Mouse (Mus musculus) forebrain, embryonic 11.5 days (tissue): ENCODE results near the gene Slc5a11. TPM values are rescaled to one million over a fixed set of nuclear protein-coding genes. Genes with fewer than 3 reads are reported as not detected.

ENCODE experiments used
- ATAC-seq: fragments of 200-750 bp; cut with Nextera tagmentation; replicated peaks from 2 replicates; pipeline ENCODE4 v1.8.0; 2017; ENCODE audit warnings: moderate TSS enrichment; ENCODE audit not compliant: low FRiP score
- DNase-seq: peaks from one replicate; pipeline ENCODE4 v3.0.0-alpha.2; 2017; ENCODE audit warnings: low spot score
- H3K27ac ChIP-seq: fragments of 300-500 bp; sonication (generic); 2 replicates; pipeline ENCODE4 v1.5.1; 2014; ENCODE audit warnings: low read depth, low read length
- H3K27me3 ChIP-seq: fragments of 300-500 bp; sonication (generic); 2 replicates; pipeline ENCODE4 v1.6.1; 2014; ENCODE audit warnings: mild to moderate bottlenecking, low read length, mixed read lengths; ENCODE audit not compliant: control insufficient read depth, insufficient read depth
- H3K36me3 ChIP-seq: fragments of 300-500 bp; sonication (generic); 2 replicates; pipeline ENCODE4 v1.6.1; 2014; ENCODE audit warnings: mild to moderate bottlenecking, low read length, moderate library complexity, mixed read lengths; ENCODE audit not compliant: control insufficient read depth, insufficient read depth
- H3K4me1 ChIP-seq: fragments of 300-500 bp; sonication (generic); replicated peaks from 2 replicates; pipeline ENCODE4 v1.6.1; 2014; ENCODE audit warnings: low read length, mixed read lengths; ENCODE audit not compliant: control insufficient read depth, insufficient read depth
- H3K4me2 ChIP-seq: fragments of 300-500 bp; sonication (generic); 2 replicates; pipeline ENCODE4 v1.6.1; 2014; ENCODE audit warnings: low read depth, mild to moderate bottlenecking, low read length, moderate library complexity, mixed read lengths; ENCODE audit not compliant: severe bottlenecking
- H3K4me3 ChIP-seq: fragments of 300-500 bp; sonication (generic); 2 replicates; pipeline ENCODE4 v1.5.1; 2014; ENCODE audit warnings: low read depth, low read length
- H3K9ac ChIP-seq: fragments of 300-500 bp; sonication (generic); 2 replicates; pipeline ENCODE4 v1.6.1; 2014; ENCODE audit warnings: low read length
- H3K9me3 ChIP-seq: fragments of 300-500 bp; sonication (generic); 2 replicates; pipeline ENCODE4 v1.6.1; 2016; ENCODE audit warnings: low read length, mixed read lengths; ENCODE audit not compliant: control insufficient read depth
- WGBS: fragments of 180-500 bp; shearing (Covaris S2); extraction: QIAGEN DNeasy Blood & Tissue Kit; methylation state at CpG from one replicate; pipeline ENCODE4 v1.1.7; 2014; 5-methylcytosine and 5-hydroxymethylcytosine counted together
- polyA plus RNA-seq: library from polyadenylated mRNA; unstranded; fragments of >200 nt; fragmentation: Nextera tagmentation; extraction: Ambion mirVana; gene quantifications from 2 replicates; pipeline ENCODE4 v1.2.1, GENCODE M21; 2014

Slc5a11 gene
- polyA plus RNA-seq, 1 experiment from 2014 or later: not detected

DNA sequence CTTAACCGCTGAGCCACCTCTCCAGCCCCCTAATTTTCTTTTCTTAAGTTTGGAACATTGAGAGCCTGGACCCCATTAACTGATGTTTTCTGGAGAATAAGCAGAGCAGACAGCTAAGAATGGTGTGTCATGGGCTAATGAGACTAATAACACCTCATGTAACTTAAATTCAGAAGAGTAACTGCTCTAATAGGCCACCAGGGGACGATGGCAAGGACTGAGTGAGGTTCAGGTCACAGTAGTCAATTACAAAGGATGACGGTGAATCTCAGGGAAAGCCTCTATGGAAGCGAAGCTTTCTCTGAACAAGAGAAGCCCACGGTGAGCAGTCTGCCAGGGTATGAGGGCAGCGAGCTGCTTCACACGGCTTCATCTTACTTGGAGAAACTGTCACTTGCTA lies 80.8 kb downstream of the Slc5a11 start:
- H3K4me3 ChIP-seq: no peak overlapping the region
- WGBS: 85% methylated on average over 7 of the region's 7 CpGs
- DNase-seq (no peak), ATAC-seq (no peak)
- H3K36me3 ChIP-seq: peaks cover 2% of the 10 kb centered on the region; the same call in 1 of the 2 replicates
- H3K27ac ChIP-seq: no peak overlapping the region
- H3K4me1 ChIP-seq: no peaks in the 10 kb centered on the region
- no peak overlapping the region for H3K4me2 ChIP-seq
- H3K9me3 ChIP-seq: no peaks in the 10 kb centered on the region
- no peaks in the 10 kb centered on the region for H3K27me3 ChIP-seq
- H3K9ac ChIP-seq: no peak overlapping the region

DNA sequence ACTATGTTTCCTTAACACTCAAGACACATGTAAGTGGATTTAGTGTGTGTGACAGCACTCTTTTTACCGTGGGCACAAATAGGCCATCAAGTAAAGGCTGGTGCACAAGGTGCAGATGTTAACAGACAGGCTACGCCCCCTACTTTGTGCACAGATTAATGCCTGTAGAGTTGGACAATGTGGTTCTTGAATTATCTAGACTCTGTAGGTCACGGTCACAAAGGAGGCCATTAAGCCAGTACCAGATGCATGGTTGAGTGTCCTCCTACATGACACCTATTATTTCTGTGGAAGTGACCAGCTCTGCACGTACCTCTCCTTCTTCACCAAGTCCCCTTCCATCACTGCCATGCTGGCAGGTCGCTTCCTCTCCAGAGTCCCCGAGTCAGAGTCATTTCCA lies 81.5 kb downstream of the Slc5a11 start:
- Histone ChIP-seq H3K27ac (no peak overlapping the region), H3K9ac (no peak overlapping the region), H3K4me1 (no peaks in the 10 kb centered on the region), H3K36me3 (peaks cover 2% of the 10 kb centered on the region; the same call in 1 of the 2 replicates), H3K27me3 (no peaks in the 10 kb centered on the region), H3K9me3 (no peaks in the 10 kb centered on the region), H3K4me3 (no peak overlapping the region), H3K4me2 (no peak overlapping the region)
- no peak for ATAC-seq
- 82% methylated on average over 6 of the region's 6 CpGs for WGBS
- no peak for DNase-seq

DNA sequence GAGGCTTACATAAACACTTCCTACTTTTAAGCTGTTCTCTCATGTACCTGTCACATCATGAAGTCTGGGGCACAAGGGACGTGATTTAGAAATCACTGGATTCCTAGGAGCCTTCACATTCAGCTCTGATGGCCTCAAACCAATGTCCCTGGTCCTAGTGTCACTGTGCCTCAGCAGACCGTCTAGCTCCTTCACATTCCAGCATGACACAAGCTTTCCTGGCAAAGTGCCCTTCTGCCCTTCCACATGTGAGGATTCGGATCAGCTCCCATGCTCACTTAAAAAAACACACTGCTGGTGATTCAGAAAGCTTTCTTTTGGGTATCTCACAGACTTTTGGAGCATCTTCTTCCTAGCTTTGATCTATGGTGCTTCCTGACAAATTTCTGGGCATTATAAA lies 83.6 kb downstream of the Slc5a11 start:
- no peak for DNase-seq

DNA sequence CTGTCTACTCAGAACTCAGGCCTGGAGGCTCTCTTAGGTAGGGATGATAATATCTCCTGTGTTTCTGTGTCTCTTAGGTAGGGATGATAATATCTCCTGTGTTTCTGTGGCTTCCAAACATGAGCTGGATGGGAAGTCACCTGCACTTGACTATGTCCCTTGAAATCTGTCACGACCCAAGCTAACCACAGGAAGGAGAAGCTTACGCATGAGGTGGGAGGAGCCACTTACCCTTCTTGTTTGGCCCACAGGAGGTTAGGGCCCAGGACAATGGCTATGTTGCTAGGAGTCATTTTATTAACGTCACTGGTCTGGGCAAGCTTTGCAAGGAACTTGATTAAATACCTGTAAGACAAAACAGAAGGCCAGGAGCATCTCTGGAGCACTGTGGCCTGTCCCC lies 85.7 kb downstream of the Slc5a11 start:
- H3K4me1 ChIP-seq: no peaks in the 10 kb centered on the region
- no peak overlapping the region for H3K4me2 ChIP-seq
- H3K9ac ChIP-seq: no peak overlapping the region
- ATAC-seq: no peak
- no peaks in the 10 kb centered on the region for H3K9me3 ChIP-seq
- H3K27ac ChIP-seq: no peak overlapping the region
- H3K27me3 ChIP-seq: no peaks in the 10 kb centered on the region
- no peaks in the 10 kb centered on the region; the same call in 1 of the 2 replicates for H3K36me3 ChIP-seq
- DNase-seq: no peak
- 82% methylated on average over 3 of the region's 3 CpGs for WGBS
- no peak overlapping the region for H3K4me3 ChIP-seq

More for the DNA sequence above, 83.6 kb downstream of the Slc5a11 start:
- Histone ChIP-seq H3K27me3 (no peaks in the 10 kb centered on the region), H3K4me1 (no peaks in the 10 kb centered on the region), H3K9ac (no peak overlapping the region), H3K4me2 (no peak overlapping the region), H3K9me3 (no peaks in the 10 kb centered on the region), H3K36me3 (no peaks in the 10 kb centered on the region; the same call in 1 of the 2 replicates), H3K4me3 (no peak overlapping the region), H3K27ac (no peak overlapping the region)
- 84% methylated on average over 3 of the region's 3 CpGs for WGBS
- ATAC-seq: no peak

DNA sequence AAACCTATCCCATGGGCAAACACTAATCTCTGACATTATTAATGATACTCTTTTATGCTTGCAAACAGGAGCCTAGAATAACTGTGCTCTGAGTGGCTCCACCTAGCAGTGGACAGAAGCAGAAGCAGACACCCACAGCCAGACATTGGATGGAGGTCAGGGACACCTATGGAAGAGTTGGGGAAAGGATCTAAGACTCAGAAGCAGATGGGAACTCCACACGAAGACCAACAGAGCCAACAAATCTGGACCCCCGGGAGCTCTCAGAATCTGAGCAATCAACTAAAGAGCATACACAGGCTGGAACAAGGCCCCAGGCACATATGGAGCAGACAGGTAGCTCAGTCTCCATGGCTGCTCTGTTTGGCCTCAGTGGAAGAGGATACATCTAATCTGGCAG lies 90.8 kb downstream of the Slc5a11 start:
- Histone ChIP-seq H3K27me3 (no peaks in the 10 kb centered on the region), H3K36me3 (no peaks in the 10 kb centered on the region; the same call in 1 of the 2 replicates), H3K4me3 (no peak overlapping the region), H3K27ac (no peak overlapping the region), H3K9ac (no peak overlapping the region), H3K4me1 (no peaks in the 10 kb centered on the region), H3K9me3 (no peaks in the 10 kb centered on the region), H3K4me2 (no peak overlapping the region)
- no peak for ATAC-seq
- no peak for DNase-seq
- 85% methylated on average over 2 of the region's 2 CpGs for WGBS

DNA sequence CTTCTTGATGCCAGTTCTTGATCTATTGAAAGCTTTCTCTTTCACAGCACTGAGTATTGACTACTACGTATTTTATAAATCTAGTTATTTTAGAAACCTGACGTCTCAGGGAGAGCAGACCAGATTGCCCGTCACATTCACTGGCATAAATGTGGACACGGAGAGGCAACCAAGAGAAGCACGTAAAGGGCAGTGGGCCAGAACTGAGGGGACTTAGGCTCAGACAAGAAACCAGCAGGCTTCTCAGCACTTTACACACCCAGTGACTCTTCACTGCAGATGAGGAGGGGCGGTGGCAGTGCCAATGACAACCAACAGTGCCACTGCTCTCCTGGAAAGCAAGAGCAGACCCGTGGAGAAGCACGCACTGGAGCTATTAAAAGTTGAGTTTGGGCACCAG lies 92.7 kb downstream of the Slc5a11 start:
- H3K36me3 ChIP-seq: no peaks in the 10 kb centered on the region; the same call in 1 of the 2 replicates
- H3K4me3 ChIP-seq: no peak overlapping the region
- H3K27ac ChIP-seq: no peak overlapping the region
- 95% methylated on average over 8 of the region's 8 CpGs for WGBS
- no peak overlapping the region for H3K9ac ChIP-seq
- DNase-seq (no peak), ATAC-seq (no peak)
- no peaks in the 10 kb centered on the region for H3K4me1 ChIP-seq
- no peaks in the 10 kb centered on the region for H3K9me3 ChIP-seq
- no peaks in the 10 kb centered on the region for H3K27me3 ChIP-seq
- H3K4me2 ChIP-seq: no peak overlapping the region

DNA sequence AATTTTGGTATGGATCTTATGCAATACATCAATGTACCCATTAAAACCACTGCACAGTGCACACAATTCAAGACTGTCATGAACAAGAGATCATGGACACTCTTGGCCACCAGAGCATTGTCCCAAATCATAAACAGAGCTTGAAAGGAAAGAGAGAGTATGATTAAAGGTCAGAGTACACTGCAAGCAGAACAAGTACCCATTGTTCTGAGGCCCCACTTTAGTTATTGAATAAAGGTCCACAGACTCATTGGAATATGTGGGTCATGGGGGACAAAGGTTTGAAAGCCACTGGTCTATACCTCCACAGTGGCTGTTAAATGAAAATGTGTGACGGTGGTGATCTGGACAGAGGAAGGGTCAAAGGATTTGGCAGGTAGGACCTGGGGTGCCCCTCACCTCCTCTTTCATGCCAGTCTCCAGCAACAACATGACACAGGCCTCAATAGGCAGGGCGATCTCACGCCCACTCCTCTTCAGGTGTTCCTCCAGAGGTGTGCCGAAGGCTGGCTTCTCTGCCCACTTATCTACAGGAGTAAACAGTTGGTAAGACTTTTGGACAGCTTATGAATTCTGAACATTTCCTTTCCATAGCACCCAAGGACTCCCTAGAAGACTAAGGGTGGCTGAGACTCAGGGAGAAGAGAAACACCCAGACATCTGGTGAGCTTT lies 93.4 kb downstream of the Slc5a11 start:
- Histone ChIP-seq H3K4me2 (no peak overlapping the region), H3K27ac (no peak overlapping the region), H3K4me3 (no peak overlapping the region), H3K27me3 (no peaks in the 10 kb centered on the region), H3K9me3 (no peaks in the 10 kb centered on the region), H3K9ac (no peak overlapping the region), H3K36me3 (no peaks in the 10 kb centered on the region; the same call in 1 of the 2 replicates), H3K4me1 (no peaks in the 10 kb centered on the region)
- ATAC-seq (no peak), DNase-seq (no peak)
- 91% methylated on average over 4 of the region's 4 CpGs for WGBS

DNA sequence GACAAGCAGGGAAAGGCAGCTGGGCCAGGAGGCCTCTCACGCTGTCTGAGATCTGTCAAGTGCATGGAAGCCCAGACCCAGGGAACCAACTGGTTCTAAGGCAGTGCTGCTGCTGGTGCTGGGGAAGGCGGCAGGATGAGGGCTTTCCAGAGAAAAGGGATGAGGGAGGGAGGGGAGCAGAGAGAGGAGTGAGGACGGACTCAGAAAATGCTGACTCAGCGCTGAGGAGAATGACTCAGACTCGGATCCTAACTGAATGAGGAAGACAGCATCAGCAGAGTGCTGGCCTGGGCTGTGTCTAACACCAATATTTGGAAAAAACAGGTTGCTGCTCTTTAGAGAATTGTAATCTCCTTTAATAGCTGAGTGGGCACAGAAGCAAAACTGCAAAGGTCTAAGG lies 97.3 kb downstream of the Slc5a11 start:
- no peak for ATAC-seq
- Histone ChIP-seq H3K27ac (no peak overlapping the region), H3K4me3 (no peak overlapping the region), H3K9ac (no peak overlapping the region), H3K9me3 (no peaks in the 10 kb centered on the region), H3K27me3 (no peaks in the 10 kb centered on the region), H3K4me1 (no peaks in the 10 kb centered on the region), H3K4me2 (no peak overlapping the region), H3K36me3 (no peaks in the 10 kb centered on the region; the same call in 1 of the 2 replicates)
- DNase-seq: no peak
- 72% methylated on average over 5 of the region's 5 CpGs for WGBS

DNA sequence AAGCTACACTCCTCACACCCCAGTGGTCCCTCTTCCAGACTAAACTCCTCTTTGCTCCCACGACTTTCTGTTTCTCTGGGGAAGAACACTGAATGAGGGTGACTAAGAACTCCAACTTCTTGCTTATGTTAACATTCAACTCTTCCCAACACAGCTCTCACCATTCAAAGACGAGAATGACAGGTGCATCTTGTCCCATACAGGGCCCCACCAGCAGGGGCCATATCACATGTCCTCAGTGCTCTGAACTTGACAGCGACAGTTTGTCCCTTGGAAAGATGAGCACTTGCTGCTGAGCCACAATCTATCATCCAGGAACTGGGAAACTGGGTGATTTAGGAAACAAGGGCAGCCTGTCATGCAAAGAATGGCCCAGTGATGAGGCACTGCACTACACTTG lies 98.2 kb downstream of the Slc5a11 start:
- Histone ChIP-seq H3K4me1 (no peaks in the 10 kb centered on the region), H3K27ac (no peak overlapping the region), H3K4me2 (no peak overlapping the region), H3K9ac (no peak overlapping the region), H3K4me3 (no peak overlapping the region), H3K36me3 (no peaks in the 10 kb centered on the region; the same call in 1 of the 2 replicates), H3K9me3 (no peaks in the 10 kb centered on the region), H3K27me3 (no peaks in the 10 kb centered on the region)
- DNase-seq: no peak
- 92% methylated on average over 3 of the region's 3 CpGs for WGBS
- no peak for ATAC-seq
